ENCODE assay signal across 8 mouse cellular contexts in the genomic region with DNA sequence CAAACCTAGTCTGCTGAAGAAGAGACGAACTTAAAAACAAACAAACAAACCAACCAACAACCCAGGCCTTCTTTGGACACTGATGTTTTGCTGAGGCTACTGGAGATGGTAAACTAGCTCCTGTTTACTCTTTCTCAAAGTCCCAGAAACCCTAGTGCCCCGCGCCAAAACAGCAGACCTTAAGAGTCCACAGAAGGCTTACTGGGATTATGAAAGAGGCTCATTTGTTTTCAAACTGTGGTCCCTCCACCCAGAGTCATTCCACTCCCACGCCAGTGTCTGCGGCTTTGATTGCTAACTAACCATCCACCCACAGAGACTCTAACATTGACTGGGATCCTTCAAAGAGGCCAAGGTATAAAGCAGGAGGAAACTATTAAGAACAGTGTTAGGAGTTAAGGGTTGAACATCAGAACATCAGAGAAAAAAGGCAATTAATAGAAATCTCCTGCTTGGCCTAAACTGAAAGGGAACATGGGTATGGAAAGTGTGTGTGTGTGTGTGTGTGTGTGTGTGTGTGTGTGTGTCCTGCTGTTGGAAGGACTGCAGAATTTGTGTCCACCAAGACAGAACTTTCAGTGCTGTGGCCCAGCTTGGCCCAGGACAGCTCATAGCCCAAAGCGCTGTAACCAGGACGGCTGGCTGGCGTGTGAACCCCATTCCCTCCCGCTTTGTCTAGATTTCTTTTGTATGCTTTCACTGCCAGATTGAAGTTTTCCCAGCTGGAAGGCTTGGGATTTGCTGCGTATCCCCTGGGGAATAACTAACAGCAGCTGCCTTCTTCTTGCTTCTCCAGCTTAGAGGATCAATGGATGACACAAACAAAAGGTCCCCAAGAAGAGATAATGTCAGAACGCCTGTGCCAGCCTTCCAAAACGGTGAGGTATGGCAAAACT. TPM values are rescaled to one million over a fixed set of nuclear protein-coding genes. Genes with fewer than 3 reads are reported as not detected.
DNase-seq lines count a peak whose midpoint lies in the region; ATAC-seq lines count a peak whose summit lies in the region.

No protein-coding gene starts in this region.

- no peak overlapping the region for H3K4me2 ChIP-seq in kidney, embryonic 15.5 days
- H3K4me2 ChIP-seq in kidney, embryonic 14.5 days (replicated peaks; ENCODE audit: low read depth, low read length) = no peak overlapping the region
- H3K4me2 ChIP-seq in embryonic facial prominence, embryonic 14.5 days (ENCODE audit: low read depth, low read length) = 0 out of 2 replicates have a peak overlapping the region, but pooled peaks have one; percentile 1
- no peak overlapping the region for H3K4me2 ChIP-seq in heart, embryonic 15.5 days
- H3K4me2 ChIP-seq in neural tube, embryonic 13.5 days = peak overlapping the region; percentile 25

- WGBS in kidney, embryonic 15.5 days = 56% methylated on average over 12 of the region's 12 CpGs
- WGBS in kidney, embryonic 14.5 days = 64% methylated on average over 12 of the region's 12 CpGs
- WGBS in embryonic facial prominence, embryonic 14.5 days = 43% methylated on average over 12 of the region's 12 CpGs
- WGBS in heart, embryonic 15.5 days = 58% methylated on average over 12 of the region's 12 CpGs
- WGBS in neural tube, embryonic 13.5 days = 18% methylated on average over 12 of the region's 12 CpGs

- H3K4me1 ChIP-seq in kidney, embryonic 15.5 days = peaks cover 88% of the 10 kb centered on the region
- peaks cover 45% of the 10 kb centered on the region for H3K4me1 ChIP-seq in kidney, embryonic 14.5 days (ENCODE audit: control insufficient read depth, insufficient read depth, low read length)
- H3K4me1 ChIP-seq in embryonic facial prominence, embryonic 14.5 days (ENCODE audit: control insufficient read depth, insufficient read depth, low read length) = peaks cover 36% of the 10 kb centered on the region
- H3K4me1 ChIP-seq in heart, embryonic 15.5 days (replicated peaks) = peaks cover 81% of the 10 kb centered on the region
- peaks cover 93% of the 10 kb centered on the region for H3K4me1 ChIP-seq in neural tube, embryonic 13.5 days (replicated peaks)

- no peak for ATAC-seq in kidney, embryonic 15.5 days (replicated peaks; ENCODE audit: low FRiP score)
- no peak for ATAC-seq in kidney, embryonic 14.5 days (ENCODE audit: low FRiP score, low TSS enrichment)
- ATAC-seq in embryonic facial prominence, embryonic 14.5 days (ENCODE audit: low read depth) = no peak
- ATAC-seq in heart, embryonic 15.5 days (replicated peaks; ENCODE audit: insufficient number of reproducible peaks, insufficient read depth, low FRiP score, low read depth) = no peak
- peak; percentile 17; the same call in 1 of the 2 replicates for ATAC-seq in neural tube, embryonic 13.5 days (ENCODE audit: low read depth)

- H3K27ac ChIP-seq in kidney, embryonic 15.5 days = peak overlapping the region; percentile 66
- no peak overlapping the region for H3K27ac ChIP-seq in kidney, embryonic 14.5 days (ENCODE audit: low read depth, low read length)
- peak overlapping the region; percentile 69 for H3K27ac ChIP-seq in embryonic facial prominence, embryonic 14.5 days (replicated peaks; ENCODE audit: low read depth, low read length)
- peak overlapping the region; percentile 48 for H3K27ac ChIP-seq in heart, embryonic 15.5 days
- peak overlapping the region; percentile 91 for H3K27ac ChIP-seq in neural tube, embryonic 13.5 days (replicated peaks)

- H3K9me3 ChIP-seq in kidney, embryonic 15.5 days (replicated peaks) = no peaks in the 10 kb centered on the region
- no peaks in the 10 kb centered on the region for H3K9me3 ChIP-seq in kidney, embryonic 14.5 days (ENCODE audit: control insufficient read depth, low read length)
- H3K9me3 ChIP-seq in embryonic facial prominence, embryonic 14.5 days (ENCODE audit: control insufficient read depth, low read length) = no peaks in the 10 kb centered on the region
- no peaks in the 10 kb centered on the region for H3K9me3 ChIP-seq in heart, embryonic 15.5 days (replicated peaks)
- H3K9me3 ChIP-seq in neural tube, embryonic 13.5 days = no peaks in the 10 kb centered on the region

- peak; percentile 59 for DNase-seq in embryonic facial prominence, embryonic 14.5 days (ENCODE audit: low spot score)
- DNase-seq in kidney, postnatal 4 days = peak; percentile 61 to 67
- DNase-seq in ovary, adult 18-20 months (ENCODE audit: low spot score) = no peak
- DNase-seq in adrenal gland, adult 18-20 months (ENCODE audit: low spot score in 2 of 2) = no peak

- H3K4me3 ChIP-seq in kidney, embryonic 15.5 days (replicated peaks) = no peak overlapping the region
- no peak overlapping the region for H3K4me3 ChIP-seq in kidney, embryonic 14.5 days (ENCODE audit: low read length)
- no peak overlapping the region for H3K4me3 ChIP-seq in embryonic facial prominence, embryonic 14.5 days (ENCODE audit: low read depth, low read length)
- no peak overlapping the region for H3K4me3 ChIP-seq in heart, embryonic 15.5 days
- H3K4me3 ChIP-seq in neural tube, embryonic 13.5 days = no peak overlapping the region

- no peak overlapping the region for H3K9ac ChIP-seq in kidney, embryonic 15.5 days
- no peak overlapping the region for H3K9ac ChIP-seq in kidney, embryonic 14.5 days (ENCODE audit: low read depth, low read length)
- no peak overlapping the region for H3K9ac ChIP-seq in embryonic facial prominence, embryonic 14.5 days (ENCODE audit: low read depth, low read length)
- no peak overlapping the region for H3K9ac ChIP-seq in heart, embryonic 15.5 days
- peak overlapping the region; percentile 34 for H3K9ac ChIP-seq in neural tube, embryonic 13.5 days

- H3K27me3 ChIP-seq in kidney, embryonic 15.5 days = no peaks in the 10 kb centered on the region
- H3K27me3 ChIP-seq in kidney, embryonic 14.5 days (ENCODE audit: control insufficient read depth, insufficient read depth, low read length) = no peaks in the 10 kb centered on the region
- H3K27me3 ChIP-seq in embryonic facial prominence, embryonic 14.5 days (replicated peaks; ENCODE audit: control insufficient read depth, insufficient read depth, low read length) = no peaks in the 10 kb centered on the region
- H3K27me3 ChIP-seq in heart, embryonic 15.5 days = no peaks in the 10 kb centered on the region
- H3K27me3 ChIP-seq in neural tube, embryonic 13.5 days = no peaks in the 10 kb centered on the region

- H3K36me3 ChIP-seq in kidney, embryonic 15.5 days = peaks cover 19% of the 10 kb centered on the region
- H3K36me3 ChIP-seq in kidney, embryonic 14.5 days (ENCODE audit: control insufficient read depth, insufficient read depth, low read length) = peaks cover 22% of the 10 kb centered on the region
- peaks cover 25% of the 10 kb centered on the region for H3K36me3 ChIP-seq in embryonic facial prominence, embryonic 14.5 days (ENCODE audit: control insufficient read depth, insufficient read depth, low read length)
- 0 out of 2 replicates have a peak, but pooled peaks cover 6% of the 10 kb centered on the region for H3K36me3 ChIP-seq in heart, embryonic 15.5 days
- H3K36me3 ChIP-seq in neural tube, embryonic 13.5 days = peaks cover 28% of the 10 kb centered on the region

RNA-seq across cellular contexts. Expression of gene Kmt2e, which starts 20.4 kb away (rescaled TPM):
- polyA plus RNA-seq in kidney, embryonic 15.5 days (2015; fragmentation: Nextera tagmentation; extraction: Ambion mirVana) = 87.5 and 91.5 TPM in 2 replicates
- polyA plus RNA-seq in kidney, embryonic 14.5 days (2014; fragmentation: Nextera tagmentation; extraction: Ambion mirVana) = 76.5 and 81.6 TPM in 2 replicates
- 66.0 and 85.2 TPM in 2 replicates for polyA plus RNA-seq in embryonic facial prominence, embryonic 14.5 days (2014; fragmentation: Nextera tagmentation; extraction: Ambion mirVana)
- polyA plus RNA-seq in heart, embryonic 15.5 days (2015; fragmentation: Nextera tagmentation; extraction: Ambion mirVana) = 62.5 and 71.8 TPM in 2 replicates
- 151 and 160 TPM in 2 replicates for polyA plus RNA-seq in neural tube, embryonic 13.5 days (2015; fragmentation: Nextera tagmentation; extraction: Ambion mirVana)
- 10 to 100 TPM; 58.3 to 69.8 TPM for total RNA-seq in adrenal gland, adult 18-20 months (2021)

Comparison
In these comparisons a context has a peak if more than half of its experiments do, and no peak if none do; other contexts are left out.
1. H3K4me2 ChIP-seq: peak in embryonic facial prominence, embryonic 14.5 days (single experiment) and neural tube, embryonic 13.5 days (single experiment); none in kidney, embryonic 15.5 days (single experiment), kidney, embryonic 14.5 days (single experiment) and heart, embryonic 15.5 days (single experiment).
2. DNase-seq: peak in embryonic facial prominence, embryonic 14.5 days (single experiment) and kidney, postnatal 4 days (2 of 2); none in ovary, adult 18-20 months (single experiment) and adrenal gland, adult 18-20 months (0 of 2).